Mouse (Mus musculus): ENCODE data around the gene Ube2v1.
"Not testable (repeated sequence)": the region's sequence is repeated elsewhere in the genome, so short reads cannot be mapped to it uniquely, and the experiment has no call there.

Ube2v1 gene

DNA sequence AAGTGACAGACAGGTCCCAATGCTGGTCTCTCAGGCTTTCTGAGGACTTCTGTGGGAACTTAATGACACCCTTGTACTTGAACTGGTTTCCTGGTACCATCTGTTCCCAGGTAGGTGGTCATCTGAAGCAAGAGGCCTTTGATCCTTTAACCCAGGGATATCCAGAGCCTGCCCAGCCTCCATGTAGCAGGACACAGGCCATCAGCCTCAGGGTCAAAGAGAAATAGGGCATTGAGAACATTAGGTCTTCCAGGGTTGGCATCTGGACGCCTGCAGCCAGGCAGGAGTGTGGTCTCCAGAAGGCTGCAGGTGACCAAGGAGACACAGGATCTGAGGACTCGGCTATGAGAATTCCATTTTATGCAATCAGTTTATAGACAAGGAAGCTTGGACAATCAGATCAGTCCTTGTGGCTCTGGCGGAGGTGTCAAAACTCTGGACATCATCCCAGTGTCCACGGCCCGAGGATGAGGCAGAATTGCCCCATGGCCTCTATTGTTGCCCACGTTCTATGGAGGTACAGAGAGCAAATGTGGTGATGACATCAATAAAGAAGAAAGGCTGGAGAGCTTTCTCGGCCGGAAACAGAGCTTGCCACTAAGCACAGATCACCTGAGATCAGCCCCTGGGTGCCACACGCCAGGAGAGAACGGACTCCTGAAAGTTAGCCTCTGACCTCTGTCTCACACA, 23.2 kb upstream of the Ube2v1 start:
- DNase-seq (ENCODE audit: low spot score) = no peak

- no peak for DNase-seq (ENCODE audit: low spot score)
These were observed 20.8 kb upstream of the Ube2v1 start for GRCm38 (mm10) chr2:167652694-167653093.

GRCm38 (mm10) chr2:167651622-167652021, 19.7 kb upstream of the Ube2v1 start:
- DNase-seq (ENCODE audit: low spot score) = no peak

GRCm38 (mm10) chr2:167649290-167650032, 17.6 kb upstream of the Ube2v1 start:
- no peak for DNase-seq (ENCODE audit: low spot score)

DNA sequence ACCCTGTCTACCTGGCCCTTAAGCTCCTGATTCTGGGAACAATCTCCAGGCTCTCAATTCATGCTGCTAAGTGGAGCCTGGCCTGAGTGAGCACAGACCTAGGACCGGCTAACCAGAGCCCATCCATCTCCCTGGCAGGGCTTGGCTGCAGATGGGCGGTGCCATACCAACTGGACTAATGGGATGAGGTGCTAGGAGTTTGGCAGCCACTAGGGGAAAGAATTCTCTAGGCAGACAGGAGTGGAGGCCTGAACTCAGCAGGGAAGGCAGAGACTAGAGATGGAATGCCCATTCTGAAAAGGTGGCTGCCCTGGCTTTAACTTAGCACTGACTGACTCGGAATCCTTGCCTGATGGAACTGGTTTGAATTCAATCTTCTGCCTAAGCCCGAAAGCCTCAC, 14.5 kb upstream of the Ube2v1 start:
- no peak for DNase-seq (ENCODE audit: low spot score)

- not testable (repeated sequence) for DNase-seq (ENCODE audit: low spot score)
These were observed 11.6 kb upstream of the Ube2v1 start for GRCm38 (mm10) chr2:167643356-167644052.

DNA sequence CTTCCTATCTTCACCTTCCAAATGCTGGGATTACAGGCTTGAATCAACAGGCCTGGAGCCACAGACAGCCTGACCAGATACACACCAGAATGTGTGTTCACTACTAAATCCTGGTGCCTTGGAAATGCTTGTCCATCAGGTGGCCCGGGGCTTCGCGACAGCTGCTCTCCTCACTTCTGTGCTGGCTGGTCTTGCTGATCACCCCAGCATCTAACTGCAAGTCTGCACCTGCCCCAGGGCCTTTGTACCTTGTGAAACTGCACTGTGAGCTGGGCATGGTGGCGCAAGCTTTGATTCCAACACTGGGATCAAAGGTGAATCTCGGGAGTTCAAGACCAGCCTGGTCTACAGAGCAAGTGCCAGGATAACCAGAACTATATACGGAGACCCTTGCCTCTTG, 10.3 kb upstream of the Ube2v1 start:
- no peak for DNase-seq (ENCODE audit: low spot score)

DNA sequence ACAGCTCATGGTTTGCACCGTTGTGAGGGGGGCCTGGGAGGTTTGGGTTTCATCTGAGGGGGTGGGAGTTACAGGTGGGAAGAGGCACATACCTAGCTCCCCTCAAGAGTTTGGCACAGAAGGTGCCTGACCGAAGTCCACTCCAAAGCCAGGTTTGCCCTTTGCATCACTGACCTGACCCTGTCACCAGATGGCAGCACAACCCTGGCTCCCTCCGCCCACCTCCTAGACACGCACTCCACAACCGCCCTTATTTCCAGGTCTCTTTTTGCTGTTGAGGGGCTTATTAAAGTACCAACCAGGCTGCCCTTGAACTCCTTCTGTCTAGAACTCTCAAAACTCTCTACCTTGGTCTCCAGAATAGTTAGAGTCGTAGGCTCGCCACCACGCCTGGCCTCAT, 9.4 kb upstream of the Ube2v1 start:
- DNase-seq (ENCODE audit: low spot score) = no peak

DNA sequence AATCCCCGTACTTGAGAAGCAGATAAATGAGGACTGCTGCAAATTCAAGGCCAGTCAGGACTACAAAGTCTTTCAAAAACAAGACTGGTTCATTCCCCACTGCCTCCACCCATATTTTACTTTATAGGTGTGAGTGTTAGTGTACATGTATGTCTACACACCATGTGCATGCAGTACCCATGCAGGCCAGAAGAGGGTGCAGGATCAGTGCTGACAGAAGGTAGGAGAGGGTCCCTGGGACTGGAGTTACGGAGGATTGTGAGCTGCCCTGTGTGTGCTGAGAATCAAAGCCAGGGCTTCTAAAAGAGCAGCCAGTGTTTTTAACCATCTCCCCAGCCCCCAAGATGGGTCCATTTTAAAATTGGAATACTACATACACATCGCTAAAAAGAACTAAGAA, 8.4 kb upstream of the Ube2v1 start:
- DNase-seq (ENCODE audit: low spot score) = no peak

- DNase-seq (ENCODE audit: low spot score) = no peak
These were observed 3.1 kb upstream of the Ube2v1 start for GRCm38 (mm10) chr2:167634865-167635512.

GRCm38 (mm10) chr2:167634338-167634770, 2.5 kb upstream of the Ube2v1 start:
- peak; percentile 79 for DNase-seq (ENCODE audit: low spot score)

DNA sequence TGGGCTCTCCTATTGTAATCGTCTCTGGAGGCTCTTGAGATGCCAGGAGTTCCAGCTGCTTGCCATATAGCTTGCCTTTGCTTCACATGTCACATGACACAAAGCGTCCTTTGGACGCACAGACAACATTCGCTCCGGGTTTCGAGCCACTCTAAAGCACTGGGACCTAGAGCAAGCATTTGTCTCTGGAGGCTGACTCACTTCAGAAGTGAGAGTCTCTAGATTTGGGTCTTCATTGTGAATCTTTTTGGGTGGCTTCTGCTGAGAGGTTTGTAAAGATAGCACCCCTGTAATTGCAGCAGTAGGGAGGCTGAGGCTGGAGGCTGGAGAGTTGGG, 1.6 kb upstream of the Ube2v1 start:
- no peak for DNase-seq (ENCODE audit: low spot score)

DNA sequence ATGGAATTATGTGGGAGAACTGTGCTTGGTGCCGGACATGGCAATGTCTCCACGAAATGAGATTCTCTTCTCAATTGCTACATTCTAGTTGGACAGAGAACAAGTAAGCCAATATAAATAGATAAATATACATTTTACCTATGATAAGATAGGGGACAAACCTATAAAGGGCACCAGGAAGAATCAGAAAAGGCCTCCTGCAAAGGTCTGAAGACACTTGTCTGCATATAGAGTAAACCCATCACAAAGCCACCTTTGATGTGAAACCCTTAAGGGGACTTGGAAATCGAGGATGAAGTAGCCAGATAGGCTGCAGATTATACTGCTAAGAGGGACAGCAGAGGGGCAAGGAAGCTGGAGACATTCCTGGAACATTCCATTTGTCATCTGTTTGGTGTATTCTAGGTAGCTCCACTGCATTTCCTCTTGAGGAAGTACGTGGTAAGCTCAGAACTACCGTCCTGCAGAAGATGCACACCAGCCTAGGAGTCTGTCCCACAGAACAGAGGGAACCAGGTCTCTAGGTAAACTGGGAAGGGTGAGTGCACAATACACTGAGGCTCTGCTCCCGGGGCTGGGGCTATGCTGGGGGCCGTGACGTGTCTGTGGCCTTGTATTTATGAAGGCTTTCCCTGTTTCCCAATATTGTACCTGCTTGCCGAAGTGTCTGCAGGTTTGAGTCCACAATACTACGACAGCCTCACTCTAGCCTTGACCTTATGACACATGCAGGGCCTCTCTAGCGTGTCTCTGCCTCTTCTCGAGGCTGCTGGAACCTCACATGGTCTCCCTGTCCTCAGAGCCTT, 1.0 kb upstream of the Ube2v1 start:
- no peak for DNase-seq (ENCODE audit: low spot score)

DNA sequence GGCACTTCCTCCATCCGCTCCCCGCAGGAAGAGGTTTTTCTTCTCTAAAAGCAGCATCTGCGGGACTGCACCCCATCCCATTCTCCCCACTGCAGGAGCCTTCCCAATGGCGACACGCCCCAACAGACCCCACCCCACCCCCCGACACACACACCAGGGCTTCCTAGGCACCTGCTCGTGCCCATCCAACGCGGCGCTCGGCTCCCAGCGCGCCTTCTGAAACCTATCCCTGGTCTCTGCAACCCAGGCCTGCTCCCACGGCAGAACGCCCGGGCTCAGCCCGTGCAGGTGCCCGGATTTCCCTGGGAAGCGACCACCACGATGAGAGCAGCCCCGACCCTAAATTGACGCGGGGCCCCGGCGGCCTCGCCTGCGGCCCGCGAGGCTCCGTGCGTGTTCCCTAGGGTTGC, 709 bp downstream of the Ube2v1 start:
- DNase-seq (ENCODE audit: low spot score) = no peak

GRCm38 (mm10) chr2:167630421-167630820, 1.5 kb downstream of the Ube2v1 start:
- no peak for DNase-seq (ENCODE audit: low spot score)

DNA sequence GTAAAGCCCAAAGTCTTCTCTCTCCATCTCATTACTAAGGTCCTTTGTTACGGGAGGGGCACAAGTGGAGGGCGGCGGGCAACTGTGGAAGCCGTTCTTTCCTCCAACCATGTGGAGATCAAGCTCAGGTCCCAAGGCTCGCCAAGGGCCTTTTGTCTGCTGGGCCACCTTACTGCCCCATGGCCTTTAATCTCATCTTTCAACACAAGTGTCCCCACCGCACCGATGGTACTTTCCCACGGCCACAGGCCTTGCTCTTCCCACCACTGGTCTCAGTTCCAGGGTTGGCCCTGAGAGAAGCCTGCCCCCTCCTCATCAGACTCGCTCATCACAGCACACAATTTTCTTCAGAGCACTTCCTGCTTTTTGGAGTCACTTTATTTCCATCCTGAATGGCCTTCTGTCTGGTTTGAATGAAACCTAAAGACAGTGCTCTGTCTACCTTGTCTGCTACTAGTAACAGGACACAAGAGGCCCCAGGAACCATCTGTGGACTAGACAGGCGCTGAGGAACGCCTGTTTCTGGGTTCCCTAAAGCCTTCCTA, 2.2 kb downstream of the Ube2v1 start:
- DNase-seq (ENCODE audit: low spot score) = no peak

GRCm38 (mm10) chr2:167628872-167629271, 3.0 kb downstream of the Ube2v1 start:
- no peak for DNase-seq (ENCODE audit: low spot score)

DNA sequence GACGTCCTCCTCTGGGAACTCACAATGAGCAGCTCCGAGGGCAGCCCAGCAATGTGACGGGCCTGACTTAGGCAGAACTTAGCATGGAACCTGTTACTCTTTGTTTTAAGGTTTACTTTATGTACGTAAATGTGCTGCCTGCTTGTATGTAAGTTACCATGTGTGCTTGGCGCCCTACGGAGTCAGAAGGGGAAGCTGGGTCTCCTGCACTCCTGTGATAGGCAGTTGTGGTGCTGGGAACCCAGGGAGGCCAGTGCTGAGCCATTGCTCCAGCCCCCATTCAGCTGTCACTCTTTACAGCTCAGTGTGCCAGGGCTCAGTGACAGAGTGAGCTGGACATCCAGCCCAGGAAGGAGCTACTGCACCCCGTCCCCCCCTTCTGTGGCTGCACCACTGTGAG, 4.9 kb downstream of the Ube2v1 start:
- DNase-seq (ENCODE audit: low spot score) = no peak

- DNase-seq (ENCODE audit: low spot score) = no peak
These were observed 6.2 kb downstream of the Ube2v1 start for GRCm38 (mm10) chr2:167625670-167626069.

- no peak for DNase-seq (ENCODE audit: low spot score)
These were observed 7.4 kb downstream of the Ube2v1 start for GRCm38 (mm10) chr2:167624368-167625075.

DNA sequence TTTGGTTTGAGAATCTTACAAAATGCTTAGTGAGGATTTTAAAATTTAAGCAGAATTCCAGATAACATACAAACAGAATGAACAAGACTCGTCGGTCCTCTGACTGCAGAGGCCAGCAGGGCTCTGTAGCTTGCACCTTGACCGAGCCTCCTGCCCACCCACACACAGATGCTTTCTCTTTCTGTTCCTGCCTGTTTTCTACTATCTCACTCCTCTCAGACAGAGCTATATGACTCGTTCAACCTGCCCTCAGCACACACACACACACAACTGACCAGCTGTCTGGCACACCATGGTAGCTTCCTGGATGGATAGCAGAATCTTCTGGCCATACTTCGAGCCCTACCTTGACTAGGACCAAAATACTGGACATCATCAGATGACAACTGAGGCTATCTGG, 8.9 kb downstream of the Ube2v1 start:
- no peak for DNase-seq (ENCODE audit: low spot score)

Data from urinary bladder, postnatal 10 days (tissue).